Mouse (Mus musculus): ENCODE data around the gene Tekt4. TPM values are rescaled to one million over a fixed set of nuclear protein-coding genes. Genes with fewer than 3 reads are reported as not detected.

Gene Tekt4
- total and polyA plus RNA-seq, 2 experiments, result not detected

- H3K36me3 ChIP-seq (ENCODE audit: control insufficient read depth, insufficient read depth, low read length), result no peaks in the 10 kb centered on the region
- H3K27ac ChIP-seq (replicated peaks; ENCODE audit: insufficient read depth, low read depth, low read length), result no peak overlapping the region
- H3K9ac ChIP-seq (ENCODE audit: low read depth, low read length), result no peak overlapping the region
- peaks cover under 1% of the 10 kb centered on the region; the same call in 1 of the 2 replicates for H3K27me3 ChIP-seq (ENCODE audit: control insufficient read depth, insufficient read depth, low read length)
- H3K4me1 ChIP-seq (ENCODE audit: control insufficient read depth, insufficient read depth, low read length), result no peaks in the 10 kb centered on the region
- 34% methylated on average over 10 of the region's 10 CpGs for WGBS
- TF ChIP-seq POLR2A (IDR thresholded peaks at IDR 0.05; ENCODE audit: extremely low read depth, insufficient read depth, low read length), result no peak
- no peak for TF ChIP-seq CTCF (IDR thresholded peaks at IDR 0.05; ENCODE audit: low read depth, low read length)
- no peak for DNase-seq (ENCODE audit: extremely low read depth, low read depth, low spot score)
- H3K4me3 ChIP-seq (ENCODE audit: insufficient read depth, low read depth, low read length), result no peak overlapping the region
- H3K79me2 ChIP-seq (ENCODE audit: control insufficient read depth, insufficient read depth, low read length), result no peaks in the 10 kb centered on the region
Observed at GRCm38 (mm10) chr17:25427441-25427840, 27.0 kb upstream of the Tekt4 start.

GRCm38 (mm10) chr17:25429240-25429639 is 25.2 kb upstream of the Tekt4 start:
- H3K36me3 ChIP-seq (ENCODE audit: control insufficient read depth, insufficient read depth, low read length), result no peaks in the 10 kb centered on the region
- no peaks in the 10 kb centered on the region for H3K79me2 ChIP-seq (ENCODE audit: control insufficient read depth, insufficient read depth, low read length)
- DNase-seq (ENCODE audit: extremely low read depth, low read depth, low spot score), result no peak
- 84% methylated on average over 5 of the region's 5 CpGs for WGBS
- H3K4me3 ChIP-seq (ENCODE audit: insufficient read depth, low read depth, low read length), result no peak overlapping the region
- no peak for TF ChIP-seq POLR2A (IDR thresholded peaks at IDR 0.05; ENCODE audit: extremely low read depth, insufficient read depth, low read length)
- TF ChIP-seq CTCF (IDR thresholded peaks at IDR 0.05; ENCODE audit: low read depth, low read length), result no peak
- H3K27me3 ChIP-seq (ENCODE audit: control insufficient read depth, insufficient read depth, low read length), result peaks cover 17% of the 10 kb centered on the region
- no peak overlapping the region for H3K9ac ChIP-seq (ENCODE audit: low read depth, low read length)
- no peak overlapping the region for H3K27ac ChIP-seq (replicated peaks; ENCODE audit: insufficient read depth, low read depth, low read length)
- H3K4me1 ChIP-seq (ENCODE audit: control insufficient read depth, insufficient read depth, low read length), result no peaks in the 10 kb centered on the region

DNA sequence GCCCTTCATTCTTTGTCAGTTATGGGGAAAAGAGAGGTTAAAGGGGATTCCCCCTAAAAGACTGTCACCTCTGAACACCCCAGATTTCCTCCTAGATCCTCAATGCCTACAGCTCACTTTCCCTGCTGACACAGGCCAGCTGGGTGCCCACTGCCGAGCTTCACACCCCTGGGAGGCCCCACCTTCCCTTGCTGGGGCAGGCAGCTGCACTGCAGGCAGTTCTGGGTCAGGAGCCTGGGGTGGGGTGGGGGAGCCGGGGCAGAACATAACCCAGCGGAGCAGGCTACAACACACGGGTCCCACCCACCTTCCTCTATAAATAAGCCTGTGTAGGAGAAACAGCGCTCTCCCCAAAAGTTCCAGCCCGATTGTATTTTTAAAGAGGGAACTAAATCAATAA is 24.5 kb upstream of the Tekt4 start:
- no peak for DNase-seq (ENCODE audit: extremely low read depth, low read depth, low spot score)
- WGBS, result 69% methylated on average over 6 of the region's 6 CpGs
- H3K27me3 ChIP-seq (ENCODE audit: control insufficient read depth, insufficient read depth, low read length), result peaks cover 20% of the 10 kb centered on the region

DNA sequence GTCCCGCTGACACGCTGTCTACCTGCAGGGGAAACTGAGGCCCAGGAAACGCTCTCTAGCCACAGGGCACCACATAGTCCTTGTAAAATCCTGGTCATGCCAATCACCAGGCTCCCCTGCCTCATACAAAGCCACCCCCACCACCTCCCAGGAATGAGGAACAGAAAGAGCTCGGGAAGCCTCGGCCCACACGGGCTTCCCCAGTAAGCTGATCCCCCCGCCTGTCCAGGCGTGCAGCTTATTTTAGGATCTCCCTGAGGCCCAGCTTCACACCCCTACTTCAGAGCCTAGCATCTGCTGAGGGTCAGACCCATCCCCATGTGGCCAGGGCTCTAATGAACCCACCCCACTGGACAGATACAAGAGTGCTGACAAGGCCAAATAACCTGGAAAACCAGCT is 23.9 kb upstream of the Tekt4 start:
- peaks cover 20% of the 10 kb centered on the region for H3K27me3 ChIP-seq (ENCODE audit: control insufficient read depth, insufficient read depth, low read length)

More for the DNA sequence above, 24.5 kb upstream of the Tekt4 start:
- no peak for TF ChIP-seq CTCF (IDR thresholded peaks at IDR 0.05; ENCODE audit: low read depth, low read length)
- TF ChIP-seq POLR2A (IDR thresholded peaks at IDR 0.05; ENCODE audit: extremely low read depth, insufficient read depth, low read length), result no peak
- Histone ChIP-seq H3K9ac (ENCODE audit: low read depth, low read length) (no peak overlapping the region), H3K4me1 (ENCODE audit: control insufficient read depth, insufficient read depth, low read length) (no peaks in the 10 kb centered on the region), H3K4me3 (ENCODE audit: insufficient read depth, low read depth, low read length) (no peak overlapping the region), H3K27ac (replicated peaks; ENCODE audit: insufficient read depth, low read depth, low read length) (no peak overlapping the region), H3K79me2 (ENCODE audit: control insufficient read depth, insufficient read depth, low read length) (no peaks in the 10 kb centered on the region), H3K36me3 (ENCODE audit: control insufficient read depth, insufficient read depth, low read length) (no peaks in the 10 kb centered on the region)

DNA sequence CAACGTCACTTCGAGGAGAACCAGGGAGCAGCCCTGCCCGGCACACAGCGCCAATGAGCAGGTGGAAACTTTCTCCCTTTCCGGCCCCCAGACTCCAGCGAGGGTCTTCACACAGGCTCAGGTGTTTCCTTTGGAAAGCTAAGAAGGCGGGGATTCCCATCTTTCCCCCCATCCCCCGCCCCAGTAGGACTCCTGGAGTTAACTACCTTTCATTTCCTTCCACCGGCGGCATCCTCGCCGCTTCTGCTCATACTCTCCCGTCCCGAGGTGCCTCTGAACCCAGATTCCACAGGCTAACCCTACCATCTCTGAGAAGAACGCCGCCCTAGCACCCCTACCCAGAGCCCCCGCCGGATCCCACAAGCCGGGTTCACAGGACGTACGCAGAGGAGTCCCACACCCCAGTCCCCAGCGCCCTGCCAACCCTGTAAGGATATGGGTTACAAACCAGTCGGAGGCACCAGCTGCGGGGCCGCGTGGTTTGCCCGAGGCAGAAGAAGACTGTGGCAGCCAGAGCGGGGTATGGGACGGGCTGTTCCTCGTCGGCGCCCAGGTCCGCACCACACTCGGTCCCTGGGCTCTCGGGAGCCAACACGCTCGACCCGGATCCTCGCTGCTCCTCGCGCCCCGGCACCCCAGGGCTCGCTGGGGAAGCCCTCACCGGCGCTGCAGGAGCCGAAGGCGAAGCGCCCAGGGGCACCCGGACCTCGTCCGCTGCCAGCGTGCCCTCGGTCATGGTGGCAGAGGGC is 21.8 kb upstream of the Tekt4 start:
- peaks cover 20% of the 10 kb centered on the region for H3K27me3 ChIP-seq (ENCODE audit: control insufficient read depth, insufficient read depth, low read length)
- no peak overlapping the region for H3K9ac ChIP-seq (ENCODE audit: low read depth, low read length)
- 6% methylated on average over 53 of the region's 53 CpGs for WGBS
- no peak overlapping the region for H3K27ac ChIP-seq (replicated peaks; ENCODE audit: insufficient read depth, low read depth, low read length)
- no peaks in the 10 kb centered on the region for H3K4me1 ChIP-seq (ENCODE audit: control insufficient read depth, insufficient read depth, low read length)
- TF ChIP-seq POLR2A (IDR thresholded peaks at IDR 0.05; ENCODE audit: extremely low read depth, insufficient read depth, low read length), result no peak
- TF ChIP-seq CTCF (IDR thresholded peaks at IDR 0.05; ENCODE audit: low read depth, low read length), result no peak
- H3K4me3 ChIP-seq (ENCODE audit: insufficient read depth, low read depth, low read length), result no peak overlapping the region
- no peaks in the 10 kb centered on the region for H3K36me3 ChIP-seq (ENCODE audit: control insufficient read depth, insufficient read depth, low read length)
- H3K79me2 ChIP-seq (ENCODE audit: control insufficient read depth, insufficient read depth, low read length), result no peaks in the 10 kb centered on the region
- DNase-seq (ENCODE audit: extremely low read depth, low read depth, low spot score), result no peak

More for the DNA sequence above, 23.9 kb upstream of the Tekt4 start:
- TF ChIP-seq POLR2A (IDR thresholded peaks at IDR 0.05; ENCODE audit: extremely low read depth, insufficient read depth, low read length) (no peak), CTCF (IDR thresholded peaks at IDR 0.05; ENCODE audit: low read depth, low read length) (no peak)
- Histone ChIP-seq H3K9ac (ENCODE audit: low read depth, low read length) (no peak overlapping the region), H3K27ac (replicated peaks; ENCODE audit: insufficient read depth, low read depth, low read length) (no peak overlapping the region), H3K4me1 (ENCODE audit: control insufficient read depth, insufficient read depth, low read length) (no peaks in the 10 kb centered on the region), H3K4me3 (ENCODE audit: insufficient read depth, low read depth, low read length) (no peak overlapping the region), H3K36me3 (ENCODE audit: control insufficient read depth, insufficient read depth, low read length) (no peaks in the 10 kb centered on the region), H3K79me2 (ENCODE audit: control insufficient read depth, insufficient read depth, low read length) (no peaks in the 10 kb centered on the region)
- WGBS, result 85% methylated on average over 8 of the region's 8 CpGs
- no peak for DNase-seq (ENCODE audit: extremely low read depth, low read depth, low spot score)

- 4% methylated on average over 40 of the region's 40 CpGs for WGBS
- Histone ChIP-seq H3K4me3 (ENCODE audit: insufficient read depth, low read depth, low read length) (peak overlapping the region; percentile 25; the same call in 1 of the 2 replicates), H3K9ac (ENCODE audit: low read depth, low read length) (no peak overlapping the region), H3K27ac (replicated peaks; ENCODE audit: insufficient read depth, low read depth, low read length) (no peak overlapping the region), H3K27me3 (ENCODE audit: control insufficient read depth, insufficient read depth, low read length) (peaks cover 20% of the 10 kb centered on the region), H3K79me2 (ENCODE audit: control insufficient read depth, insufficient read depth, low read length) (no peaks in the 10 kb centered on the region), H3K36me3 (ENCODE audit: control insufficient read depth, insufficient read depth, low read length) (no peaks in the 10 kb centered on the region), H3K4me1 (ENCODE audit: control insufficient read depth, insufficient read depth, low read length) (no peaks in the 10 kb centered on the region)
- no peak for DNase-seq (ENCODE audit: extremely low read depth, low read depth, low spot score)
- TF ChIP-seq CTCF (IDR thresholded peaks at IDR 0.05; ENCODE audit: low read depth, low read length), result no peak
- TF ChIP-seq POLR2A (IDR thresholded peaks at IDR 0.05; ENCODE audit: extremely low read depth, insufficient read depth, low read length), result no peak
Observed at GRCm38 (mm10) chr17:25433223-25433616, 21.2 kb upstream of the Tekt4 start.

All from liver, adult 2 months (tissue).